Mouse (Mus musculus) ES-E14 (cell line): ENCODE results near the gene Atf3. TPM values are rescaled to one million over a fixed set of nuclear protein-coding genes. Genes with fewer than 3 reads are reported as not detected.

Experiments
- DNase-seq: peaks from one replicate; pipeline ENCODE4 v3.0.0-alpha.2; 2013; ENCODE audit warnings: low read depth, low spot score
- H3K27ac ChIP-seq: 2 replicates; pipeline ENCODE4 v1.5.1; 2012; ENCODE audit warnings: low read depth, mild to moderate bottlenecking, low read length, moderate library complexity, mixed read lengths; ENCODE audit not compliant: poor library complexity, insufficient read depth, severe bottlenecking
- H3K36me3 ChIP-seq: 2 replicates; pipeline ENCODE4 v1.6.1; 2012; ENCODE audit warnings: mild to moderate bottlenecking, low read length, moderate library complexity, mixed read lengths; ENCODE audit not compliant: control insufficient read depth, poor library complexity, insufficient read depth, severe bottlenecking
- H3K4me1 ChIP-seq, 2 experiments: fragments of 150-350 bp in 1 of 2; sonication (generic) in 1 of 2; 2 replicates each; pipeline ENCODE4 v1.6.1; 2012; ENCODE audit warnings: low read length in 2 of 2, mild to moderate bottlenecking in 1 of 2, mixed read lengths in 1 of 2; ENCODE audit not compliant: control insufficient read depth in 2 of 2, insufficient read depth in 2 of 2, poor library complexity in 1 of 2
- H3K4me3 ChIP-seq, 2 experiments: fragments of 150-350 bp in 1 of 2; sonication (generic) in 1 of 2; 2 replicates each; pipeline ENCODE4 v1.5.1; 2012; ENCODE audit warnings: low read length in 2 of 2, low read depth in 1 of 2, mild to moderate bottlenecking in 1 of 2, mixed read lengths in 1 of 2; ENCODE audit not compliant: insufficient read depth in 1 of 2, poor library complexity in 1 of 2, severe bottlenecking in 1 of 2
- H3K9ac ChIP-seq: 2 replicates; pipeline ENCODE4 v1.6.1; 2012; ENCODE audit warnings: low read depth, mild to moderate bottlenecking, low read length, mixed read lengths; ENCODE audit not compliant: poor library complexity, insufficient read depth, severe bottlenecking
- H3K9me3 ChIP-seq: fragments of 150-350 bp; sonication (generic); 2 replicates; pipeline ENCODE4 v1.6.1; 2012; ENCODE audit warnings: low read depth, mild to moderate bottlenecking, low read length; ENCODE audit not compliant: control insufficient read depth, insufficient read depth
- CHD2 ChIP-seq: IDR thresholded peaks from 2 replicates; pipeline ENCODE4 v1.6.1; 2014; ENCODE audit warnings: mild to moderate bottlenecking, low read depth, low read length, inconsistent platforms
- HCFC1 ChIP-seq: IDR thresholded peaks from 2 replicates; pipeline ENCODE4 v1.6.1; 2012; ENCODE audit warnings: low read length, inconsistent platforms, borderline replicate concordance; ENCODE audit not compliant: insufficient read depth
- MAFK ChIP-seq: IDR thresholded peaks from 2 replicates; pipeline ENCODE4 v1.6.1; 2014; ENCODE audit warnings: mild to moderate bottlenecking, low read depth, low read length, inconsistent platforms; ENCODE audit not compliant: insufficient read depth
- ZC3H11A ChIP-seq: IDR thresholded peaks from 2 replicates; pipeline ENCODE4 v1.6.1; 2012; ENCODE audit warnings: low read depth, mild to moderate bottlenecking, inconsistent platforms, low read length, borderline replicate concordance
- ZNF384 ChIP-seq: IDR thresholded peaks from 2 replicates; pipeline ENCODE4 v1.6.1; 2012; ENCODE audit warnings: low read depth, low read length, inconsistent platforms
- in situ Hi-C, 2 experiments: fragments of 600-800 bp; cut with MboI; formaldehyde crosslinking; loops; one replicate each; pipeline ENCODE4 v1.15.1; 2025; ENCODE audit warnings: low sequenced_read_pairs in 2 of 2, inconsistent platforms in 1 of 2; ENCODE audit not compliant: unreplicated experiment in 2 of 2
- total RNA-seq: library from RNA; depleted of rRNA; stranded (reverse); fragments of 300-350 nt; gene quantifications from 2 replicates; pipeline ENCODE4 v1.2.3, GENCODE M21; 2012

Gene Atf3
- total RNA-seq, 1 experiment = 8.0 TPM

DNA sequence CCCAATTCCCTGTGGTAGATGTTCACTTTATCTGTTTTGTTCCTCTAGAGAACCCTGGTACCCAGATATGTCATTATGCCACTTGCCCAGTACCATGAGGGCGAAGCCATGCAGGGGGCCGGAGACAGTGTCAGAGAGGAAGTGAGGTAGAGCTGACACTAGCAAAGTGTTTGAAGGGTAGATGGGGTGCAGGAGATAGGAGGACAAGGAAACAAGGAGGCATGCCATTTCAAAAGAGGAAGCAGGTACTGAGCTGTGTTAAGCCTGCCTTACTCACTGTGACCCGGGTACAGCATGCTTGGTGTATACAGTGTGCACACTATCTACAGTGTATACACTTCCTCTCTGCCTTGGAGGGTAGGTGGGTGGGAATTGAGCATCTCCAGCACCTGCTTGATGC, 32.1 kb upstream of the Atf3 start:
- Histone ChIP-seq H3K4me1 (no peaks in the 10 kb centered on the region), H3K27ac (no peak overlapping the region), H3K4me3 (no peak overlapping the region), H3K9ac (no peak overlapping the region), H3K36me3 (no peaks in the 10 kb centered on the region), H3K9me3 (no peaks in the 10 kb centered on the region)
- no peak for DNase-seq
- in situ Hi-C loops = no loop called here
- TF ChIP-seq HCFC1 = no peak
- TF ChIP-seq CHD2 = no peak
- TF ChIP-seq MAFK = no peak
- no peak for TF ChIP-seq ZC3H11A
- no peak for TF ChIP-seq ZNF384

DNA sequence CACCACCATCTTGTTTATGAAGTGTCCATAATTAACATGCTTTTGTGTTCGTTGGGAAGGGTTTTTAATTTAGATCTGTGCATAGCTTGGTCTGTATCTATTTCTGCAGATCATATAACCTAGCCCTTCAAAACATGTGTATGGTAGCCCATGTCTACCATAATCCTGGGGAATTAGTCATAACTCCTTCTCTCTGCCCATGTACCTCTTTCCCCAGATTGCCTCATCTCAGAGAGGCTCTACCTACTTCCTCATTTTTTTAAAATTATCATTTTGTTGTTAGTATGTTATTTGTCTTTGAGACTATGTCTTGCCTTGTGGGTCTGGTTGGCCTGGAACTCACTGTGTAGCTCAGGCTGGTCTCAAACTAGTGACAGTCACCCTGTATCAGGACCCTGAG, 30.6 kb upstream of the Atf3 start:
- H3K9ac ChIP-seq = no peak overlapping the region
- no peak for DNase-seq
- TF ChIP-seq HCFC1 = no peak
- no peak for TF ChIP-seq MAFK
- no peak for TF ChIP-seq CHD2
- no peak for TF ChIP-seq ZNF384
- no peak for TF ChIP-seq ZC3H11A
- no peaks in the 10 kb centered on the region for H3K9me3 ChIP-seq
- no peaks in the 10 kb centered on the region for H3K4me1 ChIP-seq
- in situ Hi-C loops = no loop called here
- H3K27ac ChIP-seq = no peak overlapping the region
- H3K36me3 ChIP-seq = no peaks in the 10 kb centered on the region
- no peak overlapping the region for H3K4me3 ChIP-seq

DNA sequence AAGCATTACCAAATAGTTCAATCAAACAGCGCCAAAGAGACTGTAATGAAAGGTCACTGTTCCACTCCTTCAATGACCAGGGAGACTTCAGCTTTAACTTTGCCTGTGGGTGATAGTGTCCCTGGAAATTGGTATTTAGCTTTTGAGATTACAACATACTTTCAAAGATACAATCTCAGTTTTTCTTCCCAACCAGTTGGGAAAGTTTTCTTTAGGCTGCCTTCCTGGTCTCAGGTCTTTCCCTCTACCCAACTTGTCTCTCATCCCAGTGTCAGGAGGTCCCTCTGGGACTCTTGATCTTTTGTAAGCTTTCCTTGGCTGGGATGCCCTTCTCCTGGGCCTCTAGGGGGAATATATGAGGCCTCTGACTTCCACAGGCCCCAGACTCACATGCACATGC, 29.7 kb upstream of the Atf3 start:
- in situ Hi-C loops = no loop called here
- TF ChIP-seq ZC3H11A (no peak), HCFC1 (no peak), CHD2 (no peak), ZNF384 (no peak), MAFK (no peak)
- no peaks in the 10 kb centered on the region for H3K9me3 ChIP-seq
- H3K4me3 ChIP-seq = no peak overlapping the region
- H3K27ac ChIP-seq = no peak overlapping the region
- no peaks in the 10 kb centered on the region for H3K36me3 ChIP-seq
- no peak overlapping the region for H3K9ac ChIP-seq
- DNase-seq = no peak
- H3K4me1 ChIP-seq = no peaks in the 10 kb centered on the region

DNA sequence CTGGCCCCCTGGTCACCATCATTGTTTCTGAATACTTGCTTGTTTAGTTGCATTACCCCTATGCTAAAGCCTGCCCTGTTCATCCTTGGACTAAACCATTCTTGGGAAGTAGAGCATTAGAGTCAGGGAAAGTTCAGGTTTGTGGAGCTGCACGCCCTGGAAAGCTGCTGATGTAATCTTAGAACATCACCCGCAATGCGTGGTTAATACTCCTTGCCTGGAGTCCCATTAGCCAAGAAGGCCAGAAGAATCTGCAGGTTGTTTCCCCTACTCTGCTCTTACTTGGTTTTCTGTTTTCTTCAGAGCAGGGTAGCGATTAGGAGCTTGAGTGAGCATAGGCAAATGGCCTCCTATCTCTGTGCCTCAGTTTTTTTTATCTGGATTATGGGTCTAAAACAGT, 26.0 kb upstream of the Atf3 start:
- no peaks in the 10 kb centered on the region for H3K9me3 ChIP-seq
- no peaks in the 10 kb centered on the region for H3K36me3 ChIP-seq
- H3K4me1 ChIP-seq = no peaks in the 10 kb centered on the region
- TF ChIP-seq CHD2 = no peak
- no peak for TF ChIP-seq ZC3H11A
- no peak for TF ChIP-seq MAFK
- no peak for TF ChIP-seq HCFC1
- H3K4me3 ChIP-seq = no peak overlapping the region
- no peak overlapping the region for H3K9ac ChIP-seq
- H3K27ac ChIP-seq = no peak overlapping the region
- DNase-seq = no peak
- in situ Hi-C loops = no loop called here

DNA sequence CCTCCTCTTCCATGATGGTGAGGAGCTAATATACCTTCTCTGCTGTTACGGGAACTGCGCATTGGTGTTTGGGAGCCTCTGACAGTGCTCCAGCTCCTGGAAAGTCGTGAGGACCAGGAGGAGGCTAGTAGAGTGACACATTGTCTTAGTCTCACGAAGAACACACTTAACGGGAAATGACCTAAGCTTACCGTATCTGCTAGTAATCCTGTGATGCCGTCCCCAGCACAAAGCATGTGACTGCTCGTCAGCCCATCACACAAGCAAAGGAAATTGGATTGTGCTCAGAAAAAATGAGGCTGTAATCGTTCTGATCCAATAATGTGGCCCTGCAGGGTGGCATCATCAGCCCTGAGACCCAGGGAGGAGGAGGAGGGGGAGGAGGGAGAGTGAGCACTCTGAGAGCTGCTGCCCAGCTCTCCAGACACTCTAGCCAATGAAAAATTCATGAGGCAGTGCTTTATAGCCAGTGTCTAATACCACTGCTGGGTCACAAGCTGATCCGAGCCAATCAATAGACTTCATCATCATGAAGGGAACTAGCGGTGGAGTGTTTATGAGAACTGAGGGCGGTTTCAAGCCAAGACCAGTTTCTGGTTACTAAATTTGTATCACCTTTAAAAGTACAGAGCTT, 24.3 kb upstream of the Atf3 start:
- no peaks in the 10 kb centered on the region for H3K36me3 ChIP-seq
- no peak overlapping the region for H3K9ac ChIP-seq
- H3K27ac ChIP-seq = no peak overlapping the region
- TF ChIP-seq MAFK (no peak), ZNF384 (no peak), ZC3H11A (no peak), HCFC1 (no peak), CHD2 (no peak)
- in situ Hi-C loops = no loop called here
- H3K9me3 ChIP-seq = no peaks in the 10 kb centered on the region
- H3K4me1 ChIP-seq = no peaks in the 10 kb centered on the region
- no peak overlapping the region for H3K4me3 ChIP-seq
- DNase-seq = no peak
